Mouse (Mus musculus): ENCODE measurements around the gene Olfr539.
"Not testable (repeated sequence)": the region's sequence is repeated elsewhere in the genome, so short reads cannot be mapped to it uniquely, and the experiment has no call there.

Olfr539 gene

DNA sequence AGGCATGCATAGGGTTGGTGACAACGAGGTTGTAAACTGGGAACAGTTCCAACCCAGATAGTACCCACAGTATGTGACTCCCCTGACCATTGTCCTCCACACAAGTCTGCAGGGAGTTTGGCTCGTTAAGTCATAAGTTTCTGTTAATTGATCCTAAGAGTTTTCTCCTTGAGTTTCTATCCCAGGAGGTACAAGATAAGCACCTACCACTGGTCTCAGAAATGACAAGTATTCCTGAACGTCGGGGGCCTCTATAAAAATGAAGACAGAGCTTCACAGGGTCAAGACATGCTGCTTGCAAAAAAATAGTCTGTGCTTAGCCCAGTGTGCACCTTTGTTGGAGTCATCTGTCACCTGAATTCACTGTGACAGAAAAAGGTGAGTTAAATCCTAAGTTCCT, at the start of gene Olfr539:
TSS of gene Olfr539 (plus strand) at position 301 of the 400 bp plus-strand sequence.
- in situ Hi-C loops (cut with MboI), result no loop called here

GRCm38 (mm10) chr7:140628670-140629069, 31.1 kb upstream of the Olfr539 start, which contains the start of gene Olfr61:
Olfr61 (plus strand) TSS chr7:140628970.
- in situ Hi-C loops (cut with MboI), result not testable (repeated sequence)

- in situ Hi-C loops (cut with MboI), result no loop called here
Observed at GRCm38 (mm10) chr7:140630559-140630958, 29.2 kb upstream of the Olfr539 start.

- in situ Hi-C loops (cut with MboI), result no loop called here
Observed at GRCm38 (mm10) chr7:140646152-140646551, 13.6 kb upstream of the Olfr539 start, which contains the start of gene Olfr53. Olfr53 (plus strand) TSS chr7:140646452.

DNA sequence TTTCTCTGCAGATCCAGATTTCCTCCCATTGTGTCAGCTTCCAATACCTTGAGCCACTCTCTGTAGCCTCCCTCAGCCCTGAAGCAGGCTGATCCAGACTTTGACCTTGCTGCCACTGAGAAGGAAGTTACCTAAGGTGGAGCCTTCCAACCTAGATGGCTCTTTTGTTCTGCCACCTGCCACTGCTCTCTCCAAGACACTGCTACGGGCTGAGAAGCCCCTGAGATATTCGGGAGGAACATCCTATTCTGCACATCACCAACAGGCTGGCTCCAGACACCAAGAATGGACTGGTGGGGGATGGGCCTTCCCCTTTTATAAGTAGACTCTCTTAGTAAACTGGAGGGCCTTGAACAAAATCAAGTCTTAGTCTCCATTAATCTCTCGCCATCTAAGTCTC, 11.0 kb downstream of the Olfr539 start:
- in situ Hi-C loops (cut with MboI), result not testable (repeated sequence)

- in situ Hi-C loops (cut with MboI), result no loop called here
Observed at GRCm38 (mm10) chr7:140675863-140676262, 16.1 kb downstream of the Olfr539 start.

DNA sequence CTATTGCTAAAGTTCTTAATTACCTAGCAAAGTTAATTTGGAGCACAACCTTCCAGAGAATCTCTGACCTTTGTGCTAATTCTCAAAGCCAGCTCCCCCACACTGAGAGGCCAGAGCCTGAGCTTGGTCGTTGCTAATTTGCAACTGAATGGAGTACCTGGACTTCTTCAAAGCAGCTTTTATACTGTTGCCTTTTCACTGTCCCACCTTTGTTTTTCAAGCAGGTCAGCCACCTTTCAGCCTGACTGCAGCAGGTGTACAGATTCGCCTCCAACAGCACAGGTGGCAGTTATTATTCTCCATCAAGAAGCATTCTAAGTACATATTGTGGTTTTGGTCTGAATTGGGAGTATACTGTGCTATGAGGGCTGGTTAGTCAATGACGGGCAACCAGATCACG, 19.9 kb downstream of the Olfr539 start:
- in situ Hi-C loops (cut with MboI), result not testable (repeated sequence)

DNA sequence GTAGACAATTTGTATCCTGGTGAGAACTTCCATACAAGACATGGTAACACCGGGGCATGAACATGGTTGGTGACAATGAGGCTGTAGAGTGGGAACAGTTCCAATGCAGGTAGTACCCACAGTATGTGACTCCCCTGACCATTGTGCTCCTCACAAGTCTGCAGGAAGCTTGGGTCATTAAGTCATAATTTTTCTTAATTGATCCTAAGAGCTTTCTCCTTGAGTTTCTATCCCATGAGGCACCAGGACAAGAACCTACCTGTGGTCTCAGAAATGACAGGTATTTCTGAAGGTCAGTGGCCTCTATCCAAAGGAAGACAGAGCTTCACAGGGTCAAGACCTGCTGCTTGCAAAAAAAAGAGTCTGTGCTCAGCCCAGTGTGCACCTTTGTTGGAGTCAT, 21.9 kb downstream of the Olfr539 start, which contains the start of gene Olfr45:
TSS of gene Olfr45 (plus strand) at position 301 of the 400 bp plus-strand sequence.
- in situ Hi-C loops (cut with MboI), result no loop called here

- in situ Hi-C loops (cut with MboI), result no loop called here
Observed at GRCm38 (mm10) chr7:140696967-140697366, 37.2 kb downstream of the Olfr539 start, which contains the start of gene Olfr541. Olfr541 (plus strand) TSS chr7:140697267.

GRCm38 (mm10) chr7:140706348-140706747, 46.6 kb downstream of the Olfr539 start:
- in situ Hi-C loops (cut with MboI), result no loop called here

DNA sequence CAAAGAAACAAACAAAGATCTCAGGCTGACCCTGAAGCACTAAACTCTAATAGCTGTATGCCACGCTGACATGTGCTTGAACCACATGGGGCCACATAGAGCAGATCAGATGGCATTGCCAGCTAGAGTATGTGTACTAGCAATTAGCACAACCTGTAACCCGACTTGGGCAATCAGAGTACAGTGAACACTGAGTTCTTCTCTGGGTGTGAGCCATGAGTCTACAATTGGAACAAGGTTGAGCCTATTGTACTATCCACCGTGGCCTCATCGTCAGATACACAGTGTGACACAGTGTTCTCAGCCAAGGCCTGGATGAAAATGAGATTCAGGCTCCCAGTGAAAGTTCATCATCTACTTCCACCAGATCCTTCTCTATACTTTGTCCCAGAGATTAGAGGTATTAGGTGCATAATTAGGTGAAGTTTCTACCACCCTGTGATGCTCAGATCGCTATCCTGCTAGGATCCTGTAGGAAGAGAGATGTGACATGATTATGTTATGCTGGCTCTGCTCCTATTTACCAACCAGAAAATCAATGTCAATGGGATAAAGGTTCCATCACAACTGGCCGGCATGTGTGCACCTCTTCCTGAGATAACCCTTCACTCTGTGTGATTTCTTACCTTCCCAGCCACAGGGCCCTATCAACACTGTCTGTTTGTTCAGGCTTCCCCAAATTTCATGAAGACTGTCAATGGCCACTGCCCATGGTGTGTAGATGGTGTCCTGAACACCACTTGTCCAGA, 48.0 kb downstream of the Olfr539 start:
- in situ Hi-C loops (cut with MboI), result no loop called here

GRCm38 (mm10) chr7:140717155-140718055, 57.7 kb downstream of the Olfr539 start:
- in situ Hi-C loops (cut with MboI), result no loop called here

DNA sequence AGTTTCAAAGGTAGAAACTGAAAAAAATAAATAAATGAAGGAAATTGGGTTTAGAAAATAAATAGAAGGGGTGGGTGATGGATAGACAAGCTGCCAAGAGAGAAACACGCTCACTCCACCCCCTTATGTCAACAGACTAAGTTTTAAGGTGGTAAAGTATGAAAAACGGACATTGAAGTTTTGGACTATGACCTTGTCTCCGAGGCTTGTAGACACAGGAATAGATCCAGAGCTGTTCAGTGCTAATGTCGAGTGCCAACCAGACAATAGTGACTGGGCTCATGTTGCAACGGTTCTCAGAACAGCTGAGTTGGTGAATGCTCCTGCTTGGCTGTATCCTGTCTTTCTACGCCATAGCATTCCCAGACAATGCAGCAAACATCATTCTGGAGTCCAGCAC, 61.4 kb downstream of the Olfr539 start:
- in situ Hi-C loops (cut with MboI), result no loop called here

DNA sequence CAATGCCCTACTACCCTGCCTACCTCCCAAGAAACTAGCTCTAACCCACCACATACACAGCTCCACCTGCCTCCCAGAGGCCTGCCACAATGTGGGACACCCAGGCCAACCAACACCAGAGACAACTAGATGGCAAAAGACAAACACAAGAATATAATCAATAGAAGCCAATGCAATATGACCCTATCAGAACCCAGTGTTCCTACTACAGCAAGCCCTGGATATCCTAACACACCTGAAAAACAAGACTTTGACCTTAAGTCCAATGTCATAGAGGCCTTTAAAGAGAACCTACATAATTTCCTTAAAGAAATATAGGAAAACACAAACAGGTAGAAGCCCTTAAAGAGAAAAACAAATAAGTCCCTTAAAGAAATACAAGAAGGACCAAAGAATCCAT, 65.8 kb downstream of the Olfr539 start:
- in situ Hi-C loops (cut with MboI), result no loop called here

Data from mature B cell (primary cell).